ENCODE assay signal across 25 mouse cellular contexts in genomic region chr7:63523051-63523450, GRCm38 (mm10).
DNase-seq lines count a peak whose midpoint lies in the region; ATAC-seq lines count a peak whose summit lies in the region.
"Had no signal": no experiment of that assay in that cellular context is flagged by ENCODE, and none has a peak within 500 bp of the region (broad histone marks: within the 10 kb centered on the region; RNA-seq: fewer than 3 reads in every experiment).

No protein-coding gene starts in this region.

- no peak overlapping the region for H3K27ac ChIP-seq in neural tube, embryonic 15.5 days (replicated peaks)
- H3K27ac ChIP-seq: forebrain, embryonic 10.5 days; forebrain, embryonic 13.5 days; heart, adult 2 months; heart, embryonic 10.5 days; heart, embryonic 13.5 days; hindbrain, embryonic 14.5 days; hindbrain, postnatal 0 days had no signal

- H3K9me3 ChIP-seq in neural tube, embryonic 15.5 days (replicated peaks): no peaks in the 10 kb centered on the region
- H3K9me3 ChIP-seq: forebrain, embryonic 10.5 days; forebrain, embryonic 13.5 days; heart, embryonic 10.5 days; heart, embryonic 13.5 days had no signal

- no peak overlapping the region for H3K9ac ChIP-seq in neural tube, embryonic 15.5 days (replicated peaks)
- H3K9ac ChIP-seq: forebrain, embryonic 13.5 days; heart, embryonic 13.5 days; hindbrain, embryonic 14.5 days had no signal

- H3K27me3 ChIP-seq in neural tube, embryonic 15.5 days (replicated peaks): no peaks in the 10 kb centered on the region
- H3K27me3 ChIP-seq: forebrain, embryonic 13.5 days; heart, embryonic 13.5 days had no signal

- H3K4me2 ChIP-seq in neural tube, embryonic 15.5 days: no peak overlapping the region
- H3K4me2 ChIP-seq: forebrain, embryonic 13.5 days; heart, embryonic 13.5 days; hindbrain, embryonic 14.5 days had no signal

- H3K4me3 ChIP-seq in neural tube, embryonic 15.5 days (replicated peaks): no peak overlapping the region
- H3K4me3 ChIP-seq: forebrain, embryonic 10.5 days; forebrain, embryonic 13.5 days; heart, adult 2 months; heart, embryonic 10.5 days; heart, embryonic 13.5 days had no signal

- peak; percentile 63 for DNase-seq in cerebellum, adult 9-10 months
- DNase-seq in cerebellum, postnatal 10 days: no peak
- DNase-seq in cerebellum, postnatal 36 days: peak; percentile 45 to 55
- DNase-seq in brain, adult 2 months (ENCODE audit: low read depth, low spot score): peak; percentile 77
- DNase-seq: adrenal gland, adult 8-10 months; adrenal gland, postnatal 25 days; cerebellum, adult 11-12 months; gastrocnemius, postnatal 10 days; gastrocnemius, postnatal 36 days; heart, adult 2 months; heart, postnatal 14 days; heart, postnatal 4 days; kidney, adult 18-20 months had no signal

- ATAC-seq in cerebellum, adult (ENCODE audit: insufficient number of reproducible peaks, low FRiP score, low TSS enrichment): no peak
- ATAC-seq in neural tube, embryonic 15.5 days (ENCODE audit: low FRiP score): no peak
- ATAC-seq: activated CD4-positive, CD25-positive, alpha-beta regulatory T cell, adult 4 months; forebrain, embryonic 13.5 days; forebrain, embryonic 16.5 days; hindbrain, postnatal 0 days; inflammation-experienced regulatory T-cells, adult 6 months; intestine, embryonic 16.5 days had no signal

- WGBS in neural tube, embryonic 15.5 days: 85% methylated on average over 3 of the region's 3 CpGs

- no peaks in the 10 kb centered on the region for H3K4me1 ChIP-seq in neural tube, embryonic 15.5 days
- H3K4me1 ChIP-seq: forebrain, embryonic 10.5 days; forebrain, embryonic 13.5 days; heart, embryonic 10.5 days; heart, embryonic 13.5 days had no signal

- no peaks in the 10 kb centered on the region for H3K36me3 ChIP-seq in neural tube, embryonic 15.5 days
- H3K36me3 ChIP-seq: forebrain, embryonic 10.5 days; heart, embryonic 10.5 days; heart, embryonic 13.5 days had no signal

Comparison
In these comparisons a context has a peak if more than half of its experiments do, and no peak if none do; other contexts are left out.
1. DNase-seq: peak in cerebellum, adult 9-10 months (single experiment), cerebellum, postnatal 36 days (2 of 2) and brain, adult 2 months (single experiment); none in cerebellum, postnatal 10 days (0 of 2).